Mouse (Mus musculus) heart, embryonic 15.5 days (tissue): ENCODE data around the gene Zfp362. TPM values are rescaled to one million over a fixed set of nuclear protein-coding genes. Genes with fewer than 3 reads are reported as not detected.

ENCODE experiments used
- ATAC-seq: fragments of 200-750 bp; cut with Nextera tagmentation; replicated peaks from 2 replicates; pipeline ENCODE4 v1.8.0; 2017; ENCODE audit warnings: low read depth, moderate TSS enrichment; ENCODE audit not compliant: insufficient number of reproducible peaks, insufficient read depth, low FRiP score
- H3K27ac ChIP-seq: fragments of 300-500 bp; sonication (generic); 2 replicates; pipeline ENCODE4 v1.5.1; 2015; ENCODE audit warnings: mild to moderate bottlenecking, inconsistent platforms
- H3K27me3 ChIP-seq: fragments of 300-500 bp; sonication (generic); 2 replicates; pipeline ENCODE4 v1.6.1; 2015; ENCODE audit warnings: inconsistent platforms
- H3K36me3 ChIP-seq: fragments of 300-500 bp; sonication (generic); 2 replicates; pipeline ENCODE4 v1.6.1; 2015; ENCODE audit warnings: mild to moderate bottlenecking, inconsistent platforms
- H3K4me1 ChIP-seq: fragments of 300-500 bp; sonication (generic); replicated peaks from 2 replicates; pipeline ENCODE4 v1.6.1; 2015; ENCODE audit warnings: inconsistent platforms
- H3K4me2 ChIP-seq: fragments of 300-500 bp; sonication (generic); 2 replicates; pipeline ENCODE4 v1.6.1; 2015; ENCODE audit warnings: inconsistent platforms, mild to moderate bottlenecking, moderate library complexity
- H3K4me3 ChIP-seq: fragments of 300-500 bp; sonication (generic); 2 replicates; pipeline ENCODE4 v1.5.1; 2015; ENCODE audit warnings: mild to moderate bottlenecking, inconsistent platforms
- H3K9ac ChIP-seq: fragments of 300-500 bp; sonication (generic); 2 replicates; pipeline ENCODE4 v1.6.1; 2015; ENCODE audit warnings: mild to moderate bottlenecking, inconsistent platforms
- H3K9me3 ChIP-seq: fragments of 300-500 bp; sonication (generic); replicated peaks from 2 replicates; pipeline ENCODE4 v1.6.1; 2016; ENCODE audit warnings: inconsistent platforms
- WGBS: fragments of 180-500 bp; shearing (Covaris S2); methylation state at CpG from one replicate; pipeline ENCODE4 v1.1.7; 2015; ENCODE audit warnings: mixed read lengths; 5-methylcytosine and 5-hydroxymethylcytosine counted together
- polyA plus RNA-seq: library from polyadenylated mRNA; unstranded; fragments of >200 nt; fragmentation: Nextera tagmentation; extraction: Ambion mirVana; gene quantifications from 2 replicates; pipeline ENCODE4 v1.2.1, GENCODE M21; 2015

The Zfp362 gene
- 14.2 and 21.1 TPM in 2 replicates for polyA plus RNA-seq

DNA sequence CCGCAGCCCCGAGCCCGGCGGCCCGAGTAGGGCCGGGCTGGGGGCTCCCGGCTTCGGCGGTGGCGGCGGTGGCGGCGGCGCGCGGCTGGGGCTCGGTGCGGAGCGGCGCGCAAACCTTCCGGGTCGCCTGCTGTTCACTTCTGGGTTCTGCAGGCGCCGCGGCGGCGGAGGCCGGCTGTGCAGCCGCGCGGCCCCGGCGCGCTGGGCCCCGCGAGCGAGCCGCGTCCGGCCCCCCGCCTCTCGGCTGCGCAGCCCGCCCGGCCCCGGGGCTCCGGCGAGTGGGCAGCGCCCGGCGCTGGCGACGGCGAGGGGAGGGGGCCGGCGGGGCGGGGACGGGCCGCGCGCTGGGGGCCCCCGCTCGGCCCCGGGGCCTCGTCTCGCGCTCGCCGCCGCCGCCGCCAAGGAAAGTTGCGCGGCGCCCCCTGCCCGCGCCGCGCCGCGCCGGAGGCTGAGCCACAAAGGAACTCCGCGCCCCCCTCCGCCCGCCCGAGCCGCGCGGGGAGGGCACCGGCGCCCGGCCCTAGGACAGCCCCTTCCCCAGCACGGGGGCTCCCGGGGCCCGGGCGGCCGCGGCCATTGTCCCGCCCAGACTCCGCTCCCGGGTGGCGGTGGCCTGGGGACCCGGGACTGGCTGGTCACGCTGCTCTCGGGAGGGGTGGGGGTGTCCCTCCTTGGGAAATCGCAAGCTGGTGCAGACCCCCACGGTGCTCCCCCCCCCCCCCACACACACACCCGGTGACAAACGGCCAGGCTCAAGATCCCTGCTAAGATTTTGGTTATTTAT, at the start of gene Zfp362:
Gene Zfp362, minus strand, starts transcription at position 3 of the 784 bp plus-strand sequence.
- H3K27me3 ChIP-seq: no peaks in the 10 kb centered on the region
- H3K4me2 ChIP-seq: peak within 1 kb of the TSS; percentile 81
- H3K4me1 ChIP-seq: peaks cover 47% of the 10 kb centered on the region
- no peaks in the 10 kb centered on the region for H3K9me3 ChIP-seq
- peak; percentile 63 for ATAC-seq
- H3K27ac ChIP-seq: peak within 1 kb of the TSS; percentile 96
- H3K36me3 ChIP-seq: no peaks in the 10 kb centered on the region
- peak within 1 kb of the TSS; percentile 65 for H3K4me3 ChIP-seq
- WGBS: under 1% methylated on average over 66 of the region's 111 CpGs
- peak within 1 kb of the TSS; percentile 98 for H3K9ac ChIP-seq

DNA sequence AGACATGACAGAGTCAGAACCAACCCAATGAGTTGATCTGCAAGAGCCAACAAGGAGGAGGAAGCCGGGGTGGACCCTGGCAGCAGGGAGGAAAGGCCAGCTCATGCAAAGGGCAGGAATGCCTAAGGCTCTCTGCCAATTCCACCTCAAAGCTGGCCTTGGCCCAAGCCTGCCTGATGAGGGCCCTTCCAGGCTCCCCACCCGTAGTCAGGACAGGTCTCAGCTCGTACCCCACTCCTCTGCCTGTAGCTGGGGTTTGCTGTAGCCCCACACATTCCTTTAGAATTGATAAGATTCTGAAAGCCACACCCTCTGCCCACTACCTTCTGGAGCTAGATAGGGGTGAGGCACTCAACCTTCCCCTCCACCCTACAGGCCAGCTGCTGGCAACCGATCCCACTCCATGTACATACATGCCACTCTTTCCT, 49.8 kb upstream of the Zfp362 start:
- Histone ChIP-seq H3K9ac (no peak overlapping the region), H3K4me3 (no peak overlapping the region), H3K27ac (peak overlapping the region; percentile 21; the same call in 1 of the 2 replicates), H3K4me2 (no peak overlapping the region), H3K27me3 (no peaks in the 10 kb centered on the region), H3K4me1 (peaks cover 10% of the 10 kb centered on the region), H3K36me3 (no peaks in the 10 kb centered on the region), H3K9me3 (0 out of 2 replicates have a peak, but pooled peaks cover 4% of the 10 kb centered on the region)
- peak; percentile 53; the same call in 1 of the 2 replicates for ATAC-seq
- WGBS: 15% methylated on average over 4 of the region's 4 CpGs

DNA sequence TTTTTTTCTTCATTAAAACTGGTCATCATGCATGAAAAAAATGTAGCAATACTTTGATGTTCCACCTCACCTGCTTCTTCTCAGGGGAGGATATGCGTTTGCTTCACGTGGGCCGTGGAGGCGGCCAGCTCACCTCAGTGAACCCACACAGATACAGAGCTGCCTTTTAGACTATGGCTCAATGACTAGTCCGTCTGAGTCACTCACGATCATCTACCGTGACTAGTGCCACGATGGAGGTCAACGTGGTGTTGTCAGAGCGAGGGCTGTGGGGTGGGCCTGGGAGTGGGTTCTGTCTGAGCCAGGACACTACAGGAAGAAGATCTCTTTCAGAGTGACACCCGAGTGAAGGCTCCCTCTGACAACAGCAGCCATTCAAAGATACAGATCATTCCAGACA, 47.3 kb upstream of the Zfp362 start:
- Histone ChIP-seq H3K9me3 (no peaks in the 10 kb centered on the region), H3K4me2 (no peak overlapping the region)

DNA sequence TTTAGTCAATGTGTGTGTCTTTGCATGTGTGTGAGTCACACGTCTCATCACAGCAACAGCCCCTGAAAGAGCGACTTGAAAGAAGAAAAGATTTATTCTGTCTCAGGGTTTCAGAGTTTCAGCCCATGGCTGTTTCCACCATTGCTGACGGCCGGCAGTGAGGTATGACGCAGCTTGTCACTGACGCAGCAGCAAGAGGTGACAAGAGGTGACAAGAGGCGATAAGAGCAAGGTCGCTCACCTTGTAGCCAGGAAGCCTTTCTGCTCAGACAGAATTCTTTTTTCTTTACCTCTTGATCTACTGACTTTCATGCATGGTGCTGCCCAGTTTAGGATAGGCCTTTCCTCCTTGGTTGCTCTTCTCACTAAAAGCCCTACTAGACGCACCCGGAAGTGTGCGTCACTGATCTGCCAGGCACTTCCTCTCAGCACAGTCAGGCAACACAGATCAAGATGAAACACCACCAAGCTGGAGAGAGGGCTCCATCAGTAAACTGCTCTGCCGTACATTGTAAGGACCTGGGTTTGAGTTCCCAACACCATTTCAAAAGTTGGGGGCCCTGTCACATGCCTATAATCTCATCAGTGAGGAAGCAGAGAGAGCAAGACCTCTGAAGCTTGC, 46.5 kb upstream of the Zfp362 start:
- no peak for ATAC-seq
- Histone ChIP-seq H3K4me1 (peaks cover 10% of the 10 kb centered on the region), H3K9ac (no peak overlapping the region), H3K27ac (no peak overlapping the region), H3K9me3 (no peaks in the 10 kb centered on the region), H3K4me3 (no peak overlapping the region), H3K27me3 (no peaks in the 10 kb centered on the region), H3K36me3 (no peaks in the 10 kb centered on the region), H3K4me2 (no peak overlapping the region)
- 61% methylated on average over 12 of the region's 12 CpGs for whole genome bisulfite sequencing

More for the DNA sequence above, 47.3 kb upstream of the Zfp362 start:
- 83% methylated on average over 11 of the region's 11 CpGs for WGBS
- Histone ChIP-seq H3K4me3 (no peak overlapping the region), H3K27me3 (no peaks in the 10 kb centered on the region), H3K27ac (no peak overlapping the region), H3K9ac (no peak overlapping the region), H3K36me3 (no peaks in the 10 kb centered on the region), H3K4me1 (peaks cover 10% of the 10 kb centered on the region)
- no peak for ATAC-seq

DNA sequence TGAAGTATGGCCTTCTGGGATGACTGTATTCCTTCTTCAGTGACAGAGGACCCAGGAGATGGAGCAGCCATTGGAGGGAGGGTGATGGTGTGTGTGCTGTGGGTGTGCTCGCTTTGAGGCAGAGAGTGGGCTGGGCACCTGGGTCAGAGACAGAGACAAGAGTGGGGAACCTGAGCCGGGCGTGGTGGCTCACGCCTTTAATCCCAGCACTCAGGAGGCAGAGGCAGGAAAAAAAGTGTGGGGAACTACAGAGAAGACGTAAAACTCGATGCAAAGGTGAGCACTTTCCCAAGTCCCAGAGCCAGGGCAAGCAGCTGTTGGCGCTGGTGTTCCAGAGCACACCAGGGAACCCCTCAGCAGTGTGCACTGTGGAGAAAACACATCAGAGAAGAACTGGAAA, 43.8 kb upstream of the Zfp362 start:
- H3K27me3 ChIP-seq: no peaks in the 10 kb centered on the region
- 0 out of 2 replicates have a peak, but pooled peaks cover 3% of the 10 kb centered on the region for H3K4me1 ChIP-seq
- no peaks in the 10 kb centered on the region for H3K9me3 ChIP-seq
- H3K9ac ChIP-seq: no peak overlapping the region
- no peak overlapping the region for H3K4me3 ChIP-seq
- no peak overlapping the region for H3K4me2 ChIP-seq
- ATAC-seq: no peak
- WGBS: 71% methylated on average over 7 of the region's 7 CpGs
- H3K27ac ChIP-seq: no peak overlapping the region
- H3K36me3 ChIP-seq: no peaks in the 10 kb centered on the region

DNA sequence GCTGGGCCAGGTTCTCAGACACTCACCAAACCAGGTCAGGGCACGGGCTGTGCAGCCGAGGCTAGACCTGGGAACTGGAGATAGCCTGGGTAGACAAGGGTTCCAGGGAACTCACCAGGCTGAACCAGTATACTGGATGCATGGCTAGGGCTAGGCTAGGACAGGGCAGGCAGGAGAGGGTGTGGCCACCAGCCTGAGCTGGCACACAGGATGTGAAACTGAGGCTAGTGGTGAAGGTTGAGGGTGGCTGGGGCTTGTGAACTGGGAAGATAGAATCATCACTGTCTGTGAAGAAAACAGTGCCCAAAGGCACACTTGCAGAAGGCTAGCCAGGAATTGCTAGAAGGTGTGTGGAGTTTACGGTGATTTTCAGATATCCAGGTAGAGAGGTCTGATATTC, 43.1 kb upstream of the Zfp362 start:
- H3K4me2 ChIP-seq: no peak overlapping the region
- H3K4me1 ChIP-seq: 0 out of 2 replicates have a peak, but pooled peaks cover 3% of the 10 kb centered on the region
- no peaks in the 10 kb centered on the region for H3K27me3 ChIP-seq
- no peaks in the 10 kb centered on the region for H3K9me3 ChIP-seq
- no peak overlapping the region for H3K4me3 ChIP-seq
- H3K36me3 ChIP-seq: no peaks in the 10 kb centered on the region
- no peak overlapping the region for H3K9ac ChIP-seq
- H3K27ac ChIP-seq: no peak overlapping the region
- ATAC-seq: no peak
- 84% methylated on average over 3 of the region's 3 CpGs for WGBS

DNA sequence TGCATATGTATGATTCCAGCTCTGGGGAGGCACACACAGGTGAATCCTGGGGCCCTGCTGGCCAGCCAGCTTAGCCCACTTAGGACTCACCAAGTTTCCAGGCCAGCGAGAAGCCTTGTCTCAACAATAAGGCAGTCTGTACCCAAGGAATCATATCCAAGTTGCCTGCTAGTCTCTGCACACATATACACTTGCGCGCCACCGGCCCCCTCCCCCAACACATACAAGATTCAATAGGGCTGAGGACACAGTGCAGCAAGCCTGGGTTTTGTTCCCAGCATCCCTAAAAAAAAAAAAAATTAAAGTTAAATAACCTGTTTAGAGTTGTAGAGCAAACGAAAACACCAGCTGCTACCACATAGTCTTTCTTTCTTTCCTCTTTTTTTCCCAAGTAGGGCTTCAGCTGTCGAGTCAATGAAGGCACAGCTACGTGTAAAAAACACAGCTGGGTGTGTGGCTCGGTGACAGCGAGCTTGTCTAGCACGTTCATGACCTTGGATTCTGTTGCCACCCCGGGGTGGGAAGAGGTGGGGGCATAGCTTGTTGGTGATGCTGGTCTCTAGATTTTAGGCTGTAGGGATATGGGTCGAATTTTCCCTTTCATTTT, 39.6 kb upstream of the Zfp362 start:
- Histone ChIP-seq H3K4me3 (no peak overlapping the region), H3K9ac (no peak overlapping the region), H3K4me2 (no peak overlapping the region), H3K4me1 (peaks cover 11% of the 10 kb centered on the region; the same call in 1 of the 2 replicates), H3K27ac (no peak overlapping the region), H3K27me3 (no peaks in the 10 kb centered on the region), H3K36me3 (no peaks in the 10 kb centered on the region), H3K9me3 (no peaks in the 10 kb centered on the region)
- ATAC-seq: no peak
- WGBS: 58% methylated on average over 12 of the region's 12 CpGs

DNA sequence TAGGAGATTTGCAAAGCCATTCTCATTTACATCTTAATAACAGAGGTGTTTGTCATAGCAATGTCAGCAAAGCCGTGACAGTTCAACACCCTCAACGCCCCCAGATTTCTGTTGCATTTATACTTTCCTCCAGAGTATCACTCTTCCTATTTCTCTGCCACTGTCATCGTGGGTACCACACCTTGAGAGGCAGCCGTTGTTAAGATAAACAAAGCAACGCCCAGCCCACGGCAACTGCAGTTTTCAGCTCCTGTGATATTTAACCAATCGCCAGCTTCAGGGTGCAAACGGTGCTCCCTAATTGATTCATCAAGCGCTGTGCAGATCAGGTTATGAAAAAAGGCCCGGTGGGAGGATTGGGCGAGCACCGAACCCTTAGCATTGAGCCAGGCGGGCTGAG, 38.7 kb upstream of the Zfp362 start:
- no peak for ATAC-seq
- H3K4me2 ChIP-seq: no peak overlapping the region
- no peaks in the 10 kb centered on the region for H3K9me3 ChIP-seq
- peaks cover 19% of the 10 kb centered on the region for H3K4me1 ChIP-seq
- no peaks in the 10 kb centered on the region for H3K27me3 ChIP-seq
- 46% methylated on average over 13 of the region's 13 CpGs for WGBS
- H3K4me3 ChIP-seq: no peak overlapping the region
- H3K9ac ChIP-seq: no peak overlapping the region
- no peak overlapping the region for H3K27ac ChIP-seq
- no peaks in the 10 kb centered on the region for H3K36me3 ChIP-seq

DNA sequence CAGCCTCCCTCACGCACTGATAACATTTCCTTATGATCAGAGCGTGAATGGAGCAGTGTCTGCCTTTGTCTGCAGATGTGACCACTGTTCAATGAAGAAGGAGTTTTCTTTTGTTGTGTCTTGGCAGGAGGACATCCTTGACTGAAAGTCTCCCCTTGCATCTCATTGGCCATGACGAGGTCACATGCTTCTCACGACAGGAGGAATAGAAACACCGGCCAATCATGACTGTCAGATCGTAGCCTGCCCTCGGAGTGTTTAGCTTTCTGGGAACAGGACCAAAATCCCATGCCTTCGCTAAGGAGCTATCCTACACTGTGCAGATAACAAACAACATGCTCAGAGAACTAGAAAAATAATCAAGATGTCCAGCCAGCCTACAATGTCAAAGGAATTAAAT, 35.4 kb upstream of the Zfp362 start:
- 42% methylated on average over 8 of the region's 8 CpGs for WGBS
- no peak; the same call in 1 of the 2 replicates for ATAC-seq
- Histone ChIP-seq H3K4me2 (no peak overlapping the region), H3K4me3 (no peak overlapping the region), H3K27ac (peak overlapping the region; percentile 91), H3K9ac (no peak overlapping the region), H3K4me1 (peaks cover 40% of the 10 kb centered on the region), H3K36me3 (no peaks in the 10 kb centered on the region), H3K27me3 (no peaks in the 10 kb centered on the region), H3K9me3 (no peaks in the 10 kb centered on the region)

DNA sequence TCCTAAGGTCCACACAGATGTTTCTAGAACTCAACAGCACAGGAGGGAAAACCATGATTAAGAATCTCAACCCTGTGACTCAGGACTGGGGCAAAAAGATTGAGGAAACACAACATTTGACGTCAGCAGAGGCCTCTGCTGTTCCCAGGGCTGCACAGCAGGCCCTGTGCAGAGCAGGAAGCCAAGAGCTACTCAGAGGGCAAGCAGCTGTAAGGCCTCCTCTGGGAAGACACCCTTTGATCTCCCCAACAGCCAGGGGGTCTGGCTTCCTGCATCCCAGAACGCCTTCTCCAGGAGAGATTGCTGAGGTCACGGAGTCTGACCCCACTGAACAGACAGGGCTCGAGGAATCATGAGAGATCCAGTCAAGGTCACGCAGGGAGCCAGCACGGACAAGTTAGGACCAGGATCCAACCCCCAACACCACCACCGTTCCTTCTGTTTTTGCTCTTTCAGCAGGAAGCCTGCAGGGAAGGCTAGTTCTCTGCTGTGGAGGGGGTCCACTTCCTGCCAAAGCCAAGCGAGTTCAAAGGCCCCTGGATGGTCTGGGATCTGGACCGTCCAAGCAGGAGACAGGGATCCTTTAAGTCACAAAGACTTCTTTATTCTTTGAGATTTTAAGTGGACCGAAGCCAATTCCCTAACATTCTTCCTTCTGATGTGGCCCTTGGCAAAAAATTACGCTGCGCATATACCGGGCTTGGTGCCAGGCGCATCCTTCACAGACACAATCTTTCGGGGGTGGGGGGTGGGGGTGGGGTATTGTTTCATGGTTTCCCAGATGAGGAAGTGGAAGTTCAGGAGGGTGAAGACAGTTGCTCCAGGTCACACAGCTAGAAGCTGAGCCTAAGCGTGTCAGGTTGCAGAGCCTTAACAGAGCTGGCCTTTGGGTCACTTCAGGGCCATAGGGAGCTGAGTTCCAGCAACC, 34.2 kb upstream of the Zfp362 start:
- no peaks in the 10 kb centered on the region for H3K9me3 ChIP-seq
- H3K9ac ChIP-seq: no peak overlapping the region
- H3K27me3 ChIP-seq: no peaks in the 10 kb centered on the region
- ATAC-seq: peak; percentile 76
- H3K36me3 ChIP-seq: no peaks in the 10 kb centered on the region
- no peak overlapping the region for H3K4me2 ChIP-seq
- H3K4me1 ChIP-seq: peaks cover 37% of the 10 kb centered on the region
- 33% methylated on average over 16 of the region's 16 CpGs for WGBS
- no peak overlapping the region for H3K4me3 ChIP-seq
- peak overlapping the region; percentile 91 for H3K27ac ChIP-seq
